8 mouse cellular contexts compared by ENCODE assay signal in the genomic region with DNA sequence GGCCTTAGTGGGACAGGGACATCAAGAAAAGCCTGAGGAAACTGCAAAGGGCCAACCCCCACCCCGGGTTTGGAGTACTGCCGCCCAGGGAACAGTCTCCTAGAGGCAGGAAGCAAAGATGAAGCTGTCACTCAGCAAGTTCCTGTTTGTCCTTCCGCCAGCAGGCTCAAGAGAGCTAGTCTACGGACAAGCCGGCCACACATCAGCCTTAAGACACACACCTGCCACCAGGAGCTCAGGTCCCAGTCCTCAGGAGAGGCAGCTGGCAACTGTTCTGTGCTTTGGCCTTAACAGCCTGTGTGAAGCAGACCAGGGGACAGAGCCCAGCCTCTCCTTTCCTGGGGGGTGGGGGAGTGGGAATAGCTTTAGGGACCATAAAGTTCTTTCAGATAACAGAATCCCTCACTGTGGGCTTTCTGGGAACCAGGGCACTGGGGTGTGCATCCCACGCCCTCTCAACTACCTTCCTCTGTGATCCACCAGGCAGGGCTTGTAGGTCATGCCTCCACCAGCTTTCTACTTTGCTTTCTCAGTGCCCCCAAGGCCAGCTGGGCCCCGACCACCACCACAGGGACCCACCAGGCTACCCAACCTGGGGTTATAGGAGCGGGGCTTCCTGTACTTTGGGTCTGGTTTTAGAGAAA.
DNase-seq lines count a peak whose midpoint lies in the region; ATAC-seq and TF ChIP-seq lines count a peak whose summit lies in the region.

No protein-coding gene starts in this region.

- DNase-seq in left cerebral cortex, adult 2 months (ENCODE audit: extremely low spot score in 1 of 2, low spot score in 2 of 2) = no peak
- DNase-seq in left cerebral cortex, postnatal 4 days = no peak
- DNase-seq in liver, embryonic 11.5 days (ENCODE audit: low spot score) = no peak
- no peak for DNase-seq in left cerebral cortex, postnatal 36 days (ENCODE audit: low spot score in 2 of 2)

- intact Hi-C loops in left cerebral cortex, adult 2 months (cut with DNase I) = loop anchor here (2.0 kb wide), 2 partner anchors 57 to 99 kb away; partner anchors contain the start of gene Fam53b
- intact Hi-C loops in left cerebral cortex, postnatal 4 days (cut with DNase I) = no loop called here
- intact Hi-C loops in left cerebral cortex, postnatal 36 days (cut with DNase I) = loop anchor here (5.0 kb wide), 1 partner anchor 56 kb away; no protein-coding TSS in a partner anchor

- ATAC-seq in forebrain, embryonic 13.5 days = no peak
- no peak for ATAC-seq in hindbrain, embryonic 15.5 days (ENCODE audit: low FRiP score, low read depth)
- no peak for ATAC-seq in liver, embryonic 11.5 days (replicated peaks; ENCODE audit: low FRiP score)
- no peak for ATAC-seq in neural tube, embryonic 13.5 days (ENCODE audit: low read depth)
- no peak for ATAC-seq in CD4-positive, CD25-positive, alpha-beta regulatory T cell, adult 4 months

- H3K4me2 ChIP-seq in forebrain, embryonic 13.5 days = no peak overlapping the region
- H3K4me2 ChIP-seq in hindbrain, embryonic 15.5 days = no peak overlapping the region
- no peak overlapping the region for H3K4me2 ChIP-seq in liver, embryonic 11.5 days
- no peak overlapping the region for H3K4me2 ChIP-seq in neural tube, embryonic 13.5 days

- 84% methylated on average over 8 of the region's 8 CpGs for WGBS in forebrain, embryonic 13.5 days
- 74% methylated on average over 8 of the region's 8 CpGs for WGBS in hindbrain, embryonic 15.5 days
- WGBS in liver, embryonic 11.5 days = 47% methylated on average over 8 of the region's 8 CpGs
- WGBS in neural tube, embryonic 13.5 days = 75% methylated on average over 8 of the region's 8 CpGs

- peaks cover 54% of the 10 kb centered on the region for H3K4me1 ChIP-seq in forebrain, embryonic 13.5 days
- peaks cover 33% of the 10 kb centered on the region for H3K4me1 ChIP-seq in hindbrain, embryonic 15.5 days (replicated peaks)
- peaks cover 35% of the 10 kb centered on the region for H3K4me1 ChIP-seq in liver, embryonic 11.5 days (replicated peaks; ENCODE audit: control insufficient read depth, insufficient read depth, low read length)
- peaks cover 40% of the 10 kb centered on the region for H3K4me1 ChIP-seq in neural tube, embryonic 13.5 days (replicated peaks)

- H3K9me3 ChIP-seq in forebrain, embryonic 13.5 days (replicated peaks) = no peaks in the 10 kb centered on the region
- H3K9me3 ChIP-seq in hindbrain, embryonic 15.5 days = no peaks in the 10 kb centered on the region
- no peaks in the 10 kb centered on the region for H3K9me3 ChIP-seq in liver, embryonic 11.5 days (ENCODE audit: control insufficient read depth, low read length)
- no peaks in the 10 kb centered on the region for H3K9me3 ChIP-seq in neural tube, embryonic 13.5 days

- no peak overlapping the region for H3K9ac ChIP-seq in forebrain, embryonic 13.5 days
- H3K9ac ChIP-seq in hindbrain, embryonic 15.5 days = no peak overlapping the region
- H3K9ac ChIP-seq in liver, embryonic 11.5 days (ENCODE audit: low read depth, low read length) = 0 out of 2 replicates have a peak overlapping the region, but pooled peaks have one; percentile 8
- no peak overlapping the region for H3K9ac ChIP-seq in neural tube, embryonic 13.5 days

- H3K4me3 ChIP-seq in left cerebral cortex, adult 2 months = no peak overlapping the region
- no peak overlapping the region for H3K4me3 ChIP-seq in forebrain, embryonic 13.5 days
- H3K4me3 ChIP-seq in hindbrain, embryonic 15.5 days = no peak overlapping the region
- no peak overlapping the region for H3K4me3 ChIP-seq in liver, embryonic 11.5 days (ENCODE audit: low read depth, low read length)
- H3K4me3 ChIP-seq in neural tube, embryonic 13.5 days = no peak overlapping the region

- H3K36me3 ChIP-seq in forebrain, embryonic 13.5 days (ENCODE audit: poor library complexity, severe bottlenecking) = peaks cover 27% of the 10 kb centered on the region
- no peaks in the 10 kb centered on the region for H3K36me3 ChIP-seq in hindbrain, embryonic 15.5 days
- H3K36me3 ChIP-seq in liver, embryonic 11.5 days (ENCODE audit: control insufficient read depth, insufficient read depth, low read length) = peaks cover 2% of the 10 kb centered on the region; the same call in 1 of the 2 replicates
- peaks cover 8% of the 10 kb centered on the region; the same call in 1 of the 2 replicates for H3K36me3 ChIP-seq in neural tube, embryonic 13.5 days

- no peaks in the 10 kb centered on the region for H3K27me3 ChIP-seq in forebrain, embryonic 13.5 days
- H3K27me3 ChIP-seq in hindbrain, embryonic 15.5 days = no peaks in the 10 kb centered on the region
- no peaks in the 10 kb centered on the region for H3K27me3 ChIP-seq in liver, embryonic 11.5 days (replicated peaks; ENCODE audit: control insufficient read depth, insufficient read depth, low read length)
- H3K27me3 ChIP-seq in neural tube, embryonic 13.5 days = no peaks in the 10 kb centered on the region

- TF ChIP-seq CTCF in left cerebral cortex, adult 2 months (IDR thresholded peaks at IDR 0.05) = no peak

- peak overlapping the region; percentile 94 for H3K27ac ChIP-seq in left cerebral cortex, adult 2 months
- peak overlapping the region; percentile 62 for H3K27ac ChIP-seq in forebrain, embryonic 13.5 days
- peak overlapping the region; percentile 64 for H3K27ac ChIP-seq in hindbrain, embryonic 15.5 days (replicated peaks)
- H3K27ac ChIP-seq in liver, embryonic 11.5 days (ENCODE audit: low read depth, low read length) = peak overlapping the region; percentile 72
- H3K27ac ChIP-seq in neural tube, embryonic 13.5 days (replicated peaks) = peak overlapping the region; percentile 57
